Mouse (Mus musculus) C3H10T1/2 (cell line): ENCODE data around the gene Dmd. TPM values are rescaled to one million over a fixed set of nuclear protein-coding genes. Genes with fewer than 3 reads are reported as not detected.

Experiments used
- polyA plus RNA-seq, 2 experiments: library from polyadenylated mRNA; unstranded; fragments of >200 nt; fragmentation: generic; extraction: Trizol; gene quantifications; one replicate each; pipeline ENCODE4 v1.2.1; 2012; ENCODE audit warnings: missing spikeins in 2 of 2

Gene Dmd
- polyA plus RNA-seq, result not detected

GRCm38 (mm10) chrX:82948630-82949029 is at the start of gene Dmd:
Dmd (plus strand) TSS chrX:82948870.

GRCm38 (mm10) chrX:83487598-83487997 is 538.9 kb downstream of the Dmd start, which contains the start of gene Tsga8:
Tsga8 (minus strand) TSS chrX:83487924.

GRCm38 (mm10) chrX:85249379-85249778 is 2300.7 kb downstream of the Dmd start, which contains the start of gene Fthl17a:
Fthl17a (plus strand) TSS chrX:85249679.

